ENCODE assay signal across 8 mouse cellular contexts in the genomic region with DNA sequence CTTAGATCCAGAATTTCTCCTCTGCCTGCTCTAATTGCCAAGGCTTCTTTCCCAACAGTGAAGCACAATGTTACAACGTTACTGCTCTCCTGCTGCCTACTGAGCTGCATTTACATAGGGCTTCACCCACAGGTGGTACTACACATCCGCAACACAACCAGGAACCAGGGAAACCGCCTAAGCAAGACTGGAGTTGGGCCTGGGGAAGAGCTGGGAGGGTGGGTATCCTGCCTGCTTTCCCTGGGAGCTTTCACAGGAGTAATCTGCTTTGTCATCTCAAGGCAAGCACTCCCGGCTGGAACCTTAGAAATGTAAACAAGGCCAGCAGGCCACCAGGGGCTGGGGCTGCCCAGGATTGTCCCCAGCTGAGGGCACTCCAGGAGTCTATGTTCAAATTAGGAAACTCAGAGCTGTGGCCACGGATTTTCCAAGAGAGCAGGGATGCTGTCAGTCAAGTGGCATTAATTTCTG. TPM values are rescaled to one million over a fixed set of nuclear protein-coding genes. Genes with fewer than 3 reads are reported as not detected.
A peak's percentile ranks its signal among the peaks of the same experiment; 100 is the strongest.
DNase-seq lines count a peak whose midpoint lies in the region; ATAC-seq and TF ChIP-seq lines count a peak whose summit lies in the region.

No protein-coding gene starts in this region.

- H3K4me3 ChIP-seq in heart, embryonic 11.5 days (ENCODE audit: low read depth, low read length): no peak overlapping the region
- H3K4me3 ChIP-seq in ES-Bruce4 (ENCODE audit: low read depth, low read length): no peak overlapping the region
- H3K4me3 ChIP-seq in forebrain, postnatal 0 days (ENCODE audit: low read depth, low read length): no peak overlapping the region
- H3K4me3 ChIP-seq in midbrain, embryonic 11.5 days (ENCODE audit: low read depth, low read length): no peak overlapping the region
- H3K4me3 ChIP-seq in cerebellum, adult 2 months (replicated peaks; ENCODE audit: insufficient read depth, low read depth, low read length): no peak overlapping the region

- intact Hi-C loops in heart, postnatal 36 days (cut with DNase I): no loop called here
- intact Hi-C loops in left cerebral cortex, postnatal 4 days (cut with DNase I): no loop called here

- H3K9ac ChIP-seq in heart, embryonic 11.5 days (ENCODE audit: low read depth, low read length): 0 out of 2 replicates have a peak overlapping the region, but pooled peaks have one; percentile 24
- no peak overlapping the region for H3K9ac ChIP-seq in ES-Bruce4 (ENCODE audit: low read depth, poor library complexity, severe bottlenecking)
- H3K9ac ChIP-seq in forebrain, postnatal 0 days: no peak overlapping the region
- peak overlapping the region; percentile 27; the same call in 1 of the 2 replicates for H3K9ac ChIP-seq in midbrain, embryonic 11.5 days (ENCODE audit: low read length)

- TF ChIP-seq CTCF in ES-Bruce4 (IDR thresholded peaks at IDR 0.05; ENCODE audit: low read depth, low read length): no peak
- TF ChIP-seq CTCF in forebrain, postnatal 0 days (IDR thresholded peaks at IDR 0.05; ENCODE audit: low read depth): no peak
- TF ChIP-seq CTCF in cerebellum, adult 2 months (IDR thresholded peaks at IDR 0.05; ENCODE audit: borderline replicate concordance, insufficient read depth, low read depth, low read length): no peak

- TF ChIP-seq POLR2A in ES-Bruce4 (IDR thresholded peaks at IDR 0.05; ENCODE audit: insufficient read depth, low read length): no peak
- no peak for TF ChIP-seq POLR2A in cerebellum, adult 2 months (IDR thresholded peaks at IDR 0.05; ENCODE audit: borderline replicate concordance, insufficient read depth, low read length)

- no peak for ATAC-seq in heart, embryonic 11.5 days (replicated peaks; ENCODE audit: insufficient number of reproducible peaks, low FRiP score, low TSS enrichment)
- peak; percentile 23; the same call in 1 of the 2 replicates for ATAC-seq in forebrain, postnatal 0 days
- peak; percentile 20; the same call in 1 of the 2 replicates for ATAC-seq in midbrain, embryonic 11.5 days (ENCODE audit: low FRiP score)

- WGBS in heart, embryonic 11.5 days (ENCODE audit: insufficient replicate concordance): 7% methylated on average over 5 of the region's 5 CpGs
- 12% methylated on average over 5 of the region's 5 CpGs for WGBS in forebrain, postnatal 0 days
- WGBS in midbrain, embryonic 11.5 days: 4% methylated on average over 5 of the region's 5 CpGs
- WGBS in cerebellum, adult 2 months: 30% methylated on average over 5 of the region's 5 CpGs

- H3K27ac ChIP-seq in heart, embryonic 11.5 days (ENCODE audit: low read depth, low read length): peak overlapping the region; percentile 74
- peak overlapping the region; percentile 95 for H3K27ac ChIP-seq in ES-Bruce4 (ENCODE audit: insufficient read depth, low read length)
- H3K27ac ChIP-seq in forebrain, postnatal 0 days (ENCODE audit: low read depth, low read length): no peak overlapping the region
- H3K27ac ChIP-seq in midbrain, embryonic 11.5 days (ENCODE audit: low read depth, low read length): no peak overlapping the region; the same call in 1 of the 2 replicates
- no peak overlapping the region for H3K27ac ChIP-seq in cerebellum, adult 2 months (ENCODE audit: insufficient read depth, low read length)

- peaks cover 24% of the 10 kb centered on the region for H3K4me1 ChIP-seq in heart, embryonic 11.5 days (ENCODE audit: control insufficient read depth, insufficient read depth, low read length)
- peaks cover 7% of the 10 kb centered on the region for H3K4me1 ChIP-seq in ES-Bruce4 (ENCODE audit: control insufficient read depth, insufficient read depth, low read length)
- 0 out of 2 replicates have a peak, but pooled peaks cover 9% of the 10 kb centered on the region for H3K4me1 ChIP-seq in forebrain, postnatal 0 days (ENCODE audit: insufficient read depth)
- H3K4me1 ChIP-seq in midbrain, embryonic 11.5 days (ENCODE audit: control insufficient read depth, insufficient read depth, low read length): peaks cover 20% of the 10 kb centered on the region
- no peaks in the 10 kb centered on the region for H3K4me1 ChIP-seq in cerebellum, adult 2 months (ENCODE audit: control insufficient read depth, insufficient read depth, low read length)

- H3K27me3 ChIP-seq in heart, embryonic 11.5 days (ENCODE audit: control insufficient read depth, insufficient read depth, low read length): no peaks in the 10 kb centered on the region
- H3K27me3 ChIP-seq in ES-Bruce4 (ENCODE audit: control insufficient read depth, insufficient read depth, low read length, poor library complexity, severe bottlenecking): no peaks in the 10 kb centered on the region
- H3K27me3 ChIP-seq in forebrain, postnatal 0 days (ENCODE audit: insufficient read depth, low read length): no peaks in the 10 kb centered on the region
- H3K27me3 ChIP-seq in midbrain, embryonic 11.5 days (ENCODE audit: control insufficient read depth, insufficient read depth, low read length): no peaks in the 10 kb centered on the region
- no peaks in the 10 kb centered on the region for H3K27me3 ChIP-seq in cerebellum, adult 2 months (ENCODE audit: control insufficient read depth, insufficient read depth, low read length)

- peak overlapping the region; percentile 31 for H3K4me2 ChIP-seq in heart, embryonic 11.5 days
- H3K4me2 ChIP-seq in forebrain, postnatal 0 days (ENCODE audit: low read depth): no peak overlapping the region
- 0 out of 2 replicates have a peak overlapping the region, but pooled peaks have one; percentile 6 for H3K4me2 ChIP-seq in midbrain, embryonic 11.5 days

- peak; percentile 85 for TF ChIP-seq EP300 in ES-Bruce4 (IDR thresholded peaks at IDR 0.05; ENCODE audit: insufficient read depth, low read depth, low read length)

- no peaks in the 10 kb centered on the region for H3K36me3 ChIP-seq in heart, embryonic 11.5 days (ENCODE audit: control insufficient read depth, insufficient read depth, low read length)
- no peaks in the 10 kb centered on the region for H3K36me3 ChIP-seq in ES-Bruce4 (ENCODE audit: control insufficient read depth, insufficient read depth, low read length, poor library complexity, severe bottlenecking)
- H3K36me3 ChIP-seq in forebrain, postnatal 0 days (ENCODE audit: insufficient read depth): no peaks in the 10 kb centered on the region
- H3K36me3 ChIP-seq in midbrain, embryonic 11.5 days (ENCODE audit: control insufficient read depth, insufficient read depth, low read length): no peaks in the 10 kb centered on the region

- no peaks in the 10 kb centered on the region for H3K9me3 ChIP-seq in heart, embryonic 11.5 days (replicated peaks; ENCODE audit: control insufficient read depth, low read length)
- no peaks in the 10 kb centered on the region for H3K9me3 ChIP-seq in ES-Bruce4 (replicated peaks; ENCODE audit: control insufficient read depth, insufficient read depth, low read length, poor library complexity, severe bottlenecking)
- H3K9me3 ChIP-seq in forebrain, postnatal 0 days (ENCODE audit: low read length): no peaks in the 10 kb centered on the region
- H3K9me3 ChIP-seq in midbrain, embryonic 11.5 days (ENCODE audit: control insufficient read depth, low read length): no peaks in the 10 kb centered on the region

- no peak for DNase-seq in heart, postnatal 36 days
- peak; percentile 18 for DNase-seq in forebrain, postnatal 0 days
- peak; percentile 93 for DNase-seq in midbrain, embryonic 11.5 days (ENCODE audit: low spot score, missing footprints)
- no peak for DNase-seq in left cerebral cortex, postnatal 4 days
- DNase-seq in cerebellum, adult 2 months: no peak
- no peak for DNase-seq in cerebellum, adult 11-12 months

RNA-seq across cellular contexts. Expression of a gene that starts 9.0 kb away (rescaled TPM):
- 202 and 217 TPM in 2 replicates for polyA plus RNA-seq in heart, embryonic 11.5 days (2014; fragmentation: Nextera tagmentation; extraction: Ambion mirVana)
- 100 to 1,000 TPM; 284 to 311 TPM for total RNA-seq in heart, postnatal 36 days (2021)
- polyA plus RNA-seq in ES-Bruce4 (2011; ENCODE audit: insufficient read depth, insufficient read length, low read depth, missing spikeins): 224 and 253 TPM in 2 replicates
- total RNA-seq in forebrain, postnatal 0 days (2014; rRNA removed): 343 and 363 TPM in 2 replicates
- 210 and 242 TPM in 2 replicates for polyA plus RNA-seq in forebrain, postnatal 0 days (2015; fragmentation: Nextera tagmentation; extraction: Ambion mirVana)
- polyA plus RNA-seq in midbrain, embryonic 11.5 days (2014; fragmentation: Nextera tagmentation; extraction: Ambion mirVana): 174 and 182 TPM in 2 replicates
- total RNA-seq in left cerebral cortex, postnatal 4 days (2021): 100 to 1,000 TPM; 158 TPM
- polyA plus RNA-seq in cerebellum, adult 2 months (2012; rRNA removed): 254 and 280 TPM in 2 replicates

Comparison
In these comparisons a context has a peak if more than half of its experiments do, and no peak if none do; other contexts are left out.
1. H3K27ac ChIP-seq: peak in heart, embryonic 11.5 days (single experiment) and ES-Bruce4 (single experiment); none in forebrain, postnatal 0 days (single experiment), midbrain, embryonic 11.5 days (single experiment) and cerebellum, adult 2 months (single experiment).
2. H3K9ac ChIP-seq: peak in heart, embryonic 11.5 days (single experiment) and midbrain, embryonic 11.5 days (single experiment); none in ES-Bruce4 (single experiment) and forebrain, postnatal 0 days (single experiment).
3. DNase-seq: peak in forebrain, postnatal 0 days (single experiment) and midbrain, embryonic 11.5 days (single experiment); none in heart, postnatal 36 days (0 of 2), left cerebral cortex, postnatal 4 days (single experiment), cerebellum, adult 2 months (0 of 2) and cerebellum, adult 11-12 months (single experiment).